Mouse (Mus musculus): Measurements from ENCODE around the gene Miga2.

DNA sequence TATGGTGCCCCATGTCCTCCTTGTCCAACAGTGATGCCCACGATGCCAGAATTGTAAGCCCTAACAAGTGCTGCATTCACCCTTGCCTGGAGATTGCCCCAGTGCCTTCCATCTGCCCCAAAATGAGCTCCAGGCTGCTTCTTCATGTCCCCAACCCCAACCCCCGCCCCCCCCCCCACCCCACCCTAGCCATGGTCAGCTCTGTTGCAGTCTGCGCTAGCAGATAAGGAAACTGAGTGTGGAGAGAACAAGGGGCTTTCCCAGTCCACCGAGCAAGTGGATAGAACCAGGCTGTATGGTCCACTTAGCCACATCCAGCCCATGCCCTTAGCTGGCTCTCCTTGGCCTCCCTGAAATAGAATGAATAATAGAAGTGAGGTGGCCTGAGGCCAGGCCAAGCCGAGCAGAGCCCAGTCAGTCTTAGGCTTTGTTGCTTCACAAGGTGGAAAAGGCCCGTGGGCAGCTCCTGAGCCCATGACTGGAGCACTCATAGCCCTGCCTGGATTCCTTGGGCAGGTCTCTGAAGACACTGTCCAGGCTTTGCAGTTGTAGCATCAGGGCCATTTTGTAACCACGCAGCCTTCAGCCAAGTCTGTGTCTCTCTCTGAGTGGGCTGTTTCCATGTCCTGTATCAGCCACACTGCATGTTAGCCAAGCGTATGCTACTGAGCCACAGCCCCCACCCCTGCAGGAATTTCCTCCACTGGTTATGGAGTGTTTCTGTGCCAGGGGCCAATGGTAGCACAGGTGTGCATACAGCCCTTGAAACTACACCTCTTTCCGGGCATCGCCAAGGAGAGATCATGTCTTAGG lies 16.7 kb downstream of the Miga2 start:
- no peak for TF ChIP-seq POLR2A (IDR thresholded peaks at IDR 0.05; ENCODE audit: insufficient read depth, low read depth, low read length)
- no peak for TF ChIP-seq CTCF (IDR thresholded peaks at IDR 0.05; ENCODE audit: insufficient read depth, low read depth, low read length)

Data from olfactory bulb, adult 2 months (tissue).